Mouse (Mus musculus) embryonic fibroblast, embryonic 13.5 days (primary cell): ENCODE results near the gene Cbll1. TPM values are rescaled to one million over a fixed set of nuclear protein-coding genes. Genes with fewer than 3 reads are reported as not detected.

Experiments used
- H3K27ac ChIP-seq: 2 replicates; pipeline ENCODE4 v1.5.1; 2012; ENCODE audit warnings: low read length, control low read depth, inconsistent platforms; ENCODE audit not compliant: insufficient read depth
- H3K4me1 ChIP-seq: 2 replicates; pipeline ENCODE4 v1.6.1; 2011; ENCODE audit warnings: low read length; ENCODE audit not compliant: control insufficient read depth, insufficient read depth
- H3K4me3 ChIP-seq: 2 replicates; pipeline ENCODE4 v1.5.1; 2011; ENCODE audit warnings: mild to moderate bottlenecking, control low read depth, low read length; ENCODE audit not compliant: insufficient read depth
- CTCF ChIP-seq: IDR thresholded peaks from 2 replicates; pipeline ENCODE4 v1.5.1; 2011; ENCODE audit warnings: mild to moderate bottlenecking, control low read depth, low read length, moderate library complexity, borderline replicate concordance; ENCODE audit not compliant: insufficient read depth
- POLR2A ChIP-seq: IDR thresholded peaks from 2 replicates; pipeline ENCODE4 v1.6.1; 2011; ENCODE audit warnings: low read depth, mild to moderate bottlenecking, control low read depth, low read length, moderate library complexity
- polyA plus RNA-seq: library from polyadenylated mRNA; stranded (reverse); fragments of >200 nt; gene quantifications from 2 replicates; pipeline ENCODE4 v1.2.4, GENCODE M21; 2011; ENCODE audit warnings: low read depth; ENCODE audit not compliant: missing spikeins, insufficient read length

Gene Cbll1
- polyA plus RNA-seq, 1 experiment: 21.8 TPM

- Histone ChIP-seq H3K27ac (no peak overlapping the region), H3K4me1 (no peaks in the 10 kb centered on the region), H3K4me3 (no peak overlapping the region)
- TF ChIP-seq CTCF (no peak), POLR2A (no peak)
Observed at GRCm38 (mm10) chr12:31527407-31527806, 28.0 kb upstream of the Cbll1 start.

GRCm38 (mm10) chr12:31521371-31521770 is 22.0 kb upstream of the Cbll1 start:
- Histone ChIP-seq H3K4me1 (no peaks in the 10 kb centered on the region), H3K27ac (no peak overlapping the region), H3K4me3 (no peak overlapping the region)
- TF ChIP-seq CTCF (no peak), POLR2A (no peak)

- Histone ChIP-seq H3K4me1 (no peaks in the 10 kb centered on the region), H3K27ac (no peak overlapping the region), H3K4me3 (no peak overlapping the region)
- TF ChIP-seq CTCF (no peak), POLR2A (no peak)
Observed at GRCm38 (mm10) chr12:31520119-31520518, 20.7 kb upstream of the Cbll1 start.

- no peak overlapping the region for H3K27ac ChIP-seq
- no peak for TF ChIP-seq CTCF
- TF ChIP-seq POLR2A: no peak
- H3K4me1 ChIP-seq: peaks cover 2% of the 10 kb centered on the region; the same call in 1 of the 2 replicates
- H3K4me3 ChIP-seq: no peak overlapping the region
Observed at GRCm38 (mm10) chr12:31513724-31514503, 14.5 kb upstream of the Cbll1 start.

- Histone ChIP-seq H3K27ac (no peak overlapping the region), H3K4me1 (peaks cover 2% of the 10 kb centered on the region; the same call in 1 of the 2 replicates), H3K4me3 (no peak overlapping the region)
- no peak for TF ChIP-seq POLR2A
- no peak for TF ChIP-seq CTCF
Observed at GRCm38 (mm10) chr12:31512634-31513411, 13.4 kb upstream of the Cbll1 start.

GRCm38 (mm10) chr12:31511218-31511617 is 11.8 kb upstream of the Cbll1 start:
- Histone ChIP-seq H3K4me3 (no peak overlapping the region), H3K27ac (no peak overlapping the region), H3K4me1 (peaks cover 2% of the 10 kb centered on the region; the same call in 1 of the 2 replicates)
- no peak for TF ChIP-seq CTCF
- no peak for TF ChIP-seq POLR2A

- Histone ChIP-seq H3K4me1 (no peaks in the 10 kb centered on the region), H3K27ac (no peak overlapping the region), H3K4me3 (no peak overlapping the region)
- TF ChIP-seq POLR2A: no peak
- no peak for TF ChIP-seq CTCF
Observed at GRCm38 (mm10) chr12:31508496-31508895, 9.1 kb upstream of the Cbll1 start.

- Histone ChIP-seq H3K4me3 (no peak overlapping the region), H3K4me1 (no peaks in the 10 kb centered on the region), H3K27ac (no peak overlapping the region)
- TF ChIP-seq CTCF (no peak), POLR2A (no peak)
Observed at GRCm38 (mm10) chr12:31507718-31508364, 8.4 kb upstream of the Cbll1 start.

GRCm38 (mm10) chr12:31503211-31503610 is 3.8 kb upstream of the Cbll1 start:
- Histone ChIP-seq H3K4me3 (no peak overlapping the region), H3K27ac (no peak overlapping the region), H3K4me1 (0 out of 2 replicates have a peak, but pooled peaks cover 5% of the 10 kb centered on the region)
- TF ChIP-seq CTCF (no peak), POLR2A (no peak)
